Mouse (Mus musculus) megakaryocyte-erythroid progenitor cell, adult 5-6 weeks (primary cell): ENCODE results near the gene Zc3h4. TPM values are rescaled to one million over a fixed set of nuclear protein-coding genes. Genes with fewer than 3 reads are reported as not detected.
"Not testable (repeated sequence)": the region's sequence is repeated elsewhere in the genome, so short reads cannot be mapped to it uniquely, and the experiment has no call there.

Source experiments
- ATAC-seq: replicated peaks from 2 replicates; pipeline ENCODE4 v1.8.0; 2016; ENCODE audit warnings: mild to moderate bottlenecking, inconsistent platforms; ENCODE audit not compliant: severe bottlenecking, poor library complexity, low FRiP score, low TSS enrichment
- total RNA-seq, 2 experiments: library from RNA; stranded (forward) in 1 of 2; stranded (reverse) in 1 of 2; fragments of 200-1000, 215-1000 nt in 1 of 2; fragments of >200 nt in 1 of 2; fragmentation: Nextera tagmentation in 1 of 2; gene quantifications; 2 replicates each; pipeline ENCODE4 v1.2.3; 2014 to 2017

Gene Zc3h4
- total RNA-seq (2014; fragmentation: Nextera tagmentation) (60.7 and 66.9 TPM in 2 replicates), total RNA-seq (2017) (29.5 and 39.1 TPM in 2 replicates)

- peak; percentile 20 for ATAC-seq
Measured at GRCm38 (mm10) chr7:16400689-16401611, at the start of gene Zc3h4. Gene Zc3h4, plus strand, starts transcription at chr7:16400910.

- ATAC-seq = no peak
Measured at GRCm38 (mm10) chr7:16355854-16356594, 44.7 kb upstream of the Zc3h4 start.

- ATAC-seq = no peak
Measured at GRCm38 (mm10) chr7:16357602-16358001, 43.1 kb upstream of the Zc3h4 start.

- no peak for ATAC-seq
Measured at GRCm38 (mm10) chr7:16364319-16364718, 36.4 kb upstream of the Zc3h4 start.

- no peak for ATAC-seq
Measured at GRCm38 (mm10) chr7:16364901-16365500, 35.7 kb upstream of the Zc3h4 start.

- ATAC-seq = no peak
Measured at GRCm38 (mm10) chr7:16366133-16366646, 34.5 kb upstream of the Zc3h4 start.

- no peak for ATAC-seq
Measured at GRCm38 (mm10) chr7:16366669-16367068, 34.0 kb upstream of the Zc3h4 start.

GRCm38 (mm10) chr7:16368835-16369234, 31.9 kb upstream of the Zc3h4 start:
- ATAC-seq = no peak

- no peak for ATAC-seq
Measured at GRCm38 (mm10) chr7:16370596-16370995, 30.1 kb upstream of the Zc3h4 start.

GRCm38 (mm10) chr7:16373719-16374118, 27.0 kb upstream of the Zc3h4 start:
- ATAC-seq = peak; percentile 62; the same call in 1 of the 2 replicates

GRCm38 (mm10) chr7:16374989-16375388, 25.7 kb upstream of the Zc3h4 start:
- no peak for ATAC-seq

GRCm38 (mm10) chr7:16376505-16376904, 24.2 kb upstream of the Zc3h4 start:
- ATAC-seq = peak; percentile 76

GRCm38 (mm10) chr7:16387160-16388041, 13.3 kb upstream of the Zc3h4 start, which contains the start of gene Sae1:
Gene Sae1, minus strand, starts transcription at chr7:16387806.
- peak; percentile 96 for ATAC-seq

GRCm38 (mm10) chr7:16389942-16390341, 10.8 kb upstream of the Zc3h4 start:
- not testable (repeated sequence) for ATAC-seq

GRCm38 (mm10) chr7:16392923-16393322, 7.8 kb upstream of the Zc3h4 start:
- ATAC-seq = no peak

GRCm38 (mm10) chr7:16395944-16396343, 4.8 kb upstream of the Zc3h4 start:
- ATAC-seq = no peak

- ATAC-seq = no peak
Measured at GRCm38 (mm10) chr7:16397465-16397864, 3.2 kb upstream of the Zc3h4 start.

GRCm38 (mm10) chr7:16398387-16399050, 2.2 kb upstream of the Zc3h4 start:
- no peak for ATAC-seq
